Mouse (Mus musculus) NIH3T3 (cell line): ENCODE data around the gene Stt3a.

Source experiments
- DNase-seq: peaks from one replicate; pipeline ENCODE4 v3.0.0-alpha.2; 2012; ENCODE audit warnings: low read depth

The Stt3a gene

GRCm38 (mm10) chr9:36767203-36768143 is at the start of gene Stt3a:
Gene Stt3a (minus strand): TSS chr9:36767679.
- peak; percentile 99 for DNase-seq

- peak; percentile 28 for DNase-seq
These were observed 47.0 kb upstream of the Stt3a start for GRCm38 (mm10) chr9:36814486-36814885.

- DNase-seq, result no peak
These were observed 40.8 kb upstream of the Stt3a start for GRCm38 (mm10) chr9:36808126-36808785.

- no peak for DNase-seq
These were observed 37.9 kb upstream of the Stt3a start for GRCm38 (mm10) chr9:36805256-36805975.

GRCm38 (mm10) chr9:36803926-36804325 is 36.4 kb upstream of the Stt3a start:
- no peak for DNase-seq

GRCm38 (mm10) chr9:36803386-36803785 is 35.9 kb upstream of the Stt3a start:
- DNase-seq, result no peak

- no peak for DNase-seq
These were observed 35.5 kb upstream of the Stt3a start for GRCm38 (mm10) chr9:36802951-36803350.

GRCm38 (mm10) chr9:36801961-36802360 is 34.5 kb upstream of the Stt3a start:
- no peak for DNase-seq

- DNase-seq, result peak; percentile 92
These were observed 29.5 kb upstream of the Stt3a start, which contains the start of gene Ei24 for GRCm38 (mm10) chr9:36796781-36797555. Gene Ei24 (minus strand): TSS chr9:36797393.

GRCm38 (mm10) chr9:36796224-36796623 is 28.7 kb upstream of the Stt3a start:
- peak; percentile 5 for DNase-seq

GRCm38 (mm10) chr9:36795556-36795955 is 28.1 kb upstream of the Stt3a start:
- no peak for DNase-seq

- no peak for DNase-seq
These were observed 27.0 kb upstream of the Stt3a start for GRCm38 (mm10) chr9:36794487-36794886.

- no peak for DNase-seq
These were observed 24.7 kb upstream of the Stt3a start for GRCm38 (mm10) chr9:36792191-36792590.

- no peak for DNase-seq
These were observed 16.4 kb upstream of the Stt3a start for GRCm38 (mm10) chr9:36783921-36784320.

- no peak for DNase-seq
These were observed 1.6 kb upstream of the Stt3a start for GRCm38 (mm10) chr9:36769048-36769413.

GRCm38 (mm10) chr9:36768156-36769047 is 923 bp upstream of the Stt3a start:
- DNase-seq, result peak; percentile 32

- no peak for DNase-seq
These were observed 3.1 kb downstream of the Stt3a start for GRCm38 (mm10) chr9:36764378-36764777.

GRCm38 (mm10) chr9:36727034-36727755 is 40.3 kb downstream of the Stt3a start, which contains the start of gene Chek1:
Gene Chek1 (minus strand): TSS chr9:36727065.
- peak; percentile 69 for DNase-seq

- peak; percentile 91 for DNase-seq
These were observed 41.1 kb downstream of the Stt3a start for GRCm38 (mm10) chr9:36726131-36727033.
